Mouse (Mus musculus): ENCODE measurements around the gene Tmprss7.

DNA sequence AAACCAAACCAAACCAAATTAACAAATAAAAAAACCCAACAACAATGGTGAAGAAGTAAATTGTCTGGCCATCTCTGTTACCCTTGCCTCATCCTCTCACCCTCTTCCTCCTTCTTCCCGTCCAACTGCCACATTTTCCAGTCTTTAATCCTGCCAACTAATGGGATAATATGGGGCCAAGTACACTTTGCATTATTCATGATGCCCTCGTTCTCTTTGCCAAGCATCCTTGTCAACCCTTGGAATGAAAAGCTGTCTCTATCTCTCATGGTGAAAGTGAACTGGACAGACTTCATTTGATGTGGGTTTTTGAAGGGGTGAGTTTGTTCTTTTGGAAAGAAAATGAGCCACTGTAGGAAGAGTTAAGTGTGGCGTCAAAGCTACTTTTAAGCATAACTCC, 607 bp downstream of the Tmprss7 start:
- TF ChIP-seq CTCF (IDR thresholded peaks at IDR 0.05; ENCODE audit: low read depth, low read length) (no peak), POLR2A (IDR thresholded peaks at IDR 0.05; ENCODE audit: extremely low read depth, insufficient read depth, low read length) (no peak)

All from liver, adult 2 months (tissue).